Mouse (Mus musculus) spleen, adult 2 months (tissue): ENCODE data around the gene Gpr19.

ENCODE experiments used
- CTCF ChIP-seq: fragments of 200-500 bp; IDR thresholded peaks from 2 replicates; pipeline ENCODE4 v1.5.1; 2011; ENCODE audit warnings: mild to moderate bottlenecking, inconsistent platforms; ENCODE audit not compliant: insufficient read depth, insufficient read length, insufficient replicate concordance; ENCODE audit errors: extremely low read depth
- POLR2A ChIP-seq: fragments of 200-500 bp; IDR thresholded peaks from 2 replicates; pipeline ENCODE4 v1.6.1; 2011; ENCODE audit warnings: low read depth, low read length, inconsistent platforms

- TF ChIP-seq POLR2A (no peak), CTCF (no peak)
These were observed 20.4 kb upstream of the Gpr19 start for GRCm38 (mm10) chr6:134918769-134919168.
